Mouse (Mus musculus): ENCODE measurements around the gene Adamtsl1.

GRCm38 (mm10) chr4:85669271-85669670 is 155.3 kb downstream of the Adamtsl1 start:
- no peak for TF ChIP-seq CTCF (IDR thresholded peaks at IDR 0.05; ENCODE audit: low read depth)
- TF ChIP-seq EP300 (IDR thresholded peaks at IDR 0.05; ENCODE audit: low read depth), result no peak
